Mouse (Mus musculus): Measurements from ENCODE around the gene Nfkb2. TPM values are rescaled to one million over a fixed set of nuclear protein-coding genes. Genes with fewer than 3 reads are reported as not detected.

Nfkb2 gene
- total and polyA plus RNA-seq, 2 experiments from 2014 or later, result 1.3 to 2.2 TPM

- no peaks in the 10 kb centered on the region for H3K36me3 ChIP-seq (ENCODE audit: insufficient read depth)
- H3K9ac ChIP-seq, result peak overlapping the region; percentile 65
- ATAC-seq, result peak; percentile 34
- peak overlapping the region; percentile 49; the same call in 1 of the 2 replicates for H3K4me3 ChIP-seq (ENCODE audit: low read depth, low read length)
- H3K9me3 ChIP-seq (ENCODE audit: low read length), result no peaks in the 10 kb centered on the region
- TF ChIP-seq CTCF (IDR thresholded peaks at IDR 0.05; ENCODE audit: low read depth), result no peak
- peak; percentile 72 for DNase-seq
- WGBS, result 36% methylated on average over 7 of the region's 7 CpGs
- H3K27ac ChIP-seq (ENCODE audit: low read depth, low read length), result peak overlapping the region; percentile 79
- H3K4me2 ChIP-seq (ENCODE audit: low read depth), result peak overlapping the region; percentile 48
- peaks cover 14% of the 10 kb centered on the region for H3K4me1 ChIP-seq (ENCODE audit: insufficient read depth)
- no peaks in the 10 kb centered on the region for H3K27me3 ChIP-seq (ENCODE audit: insufficient read depth, low read length)
Observed at GRCm38 (mm10) chr19:46339287-46339971, 35.3 kb downstream of the Nfkb2 start.

GRCm38 (mm10) chr19:46344710-46345419 lies 40.7 kb downstream of the Nfkb2 start:
- Histone ChIP-seq H3K27ac (ENCODE audit: low read depth, low read length) (no peak overlapping the region), H3K36me3 (ENCODE audit: insufficient read depth) (no peaks in the 10 kb centered on the region), H3K9me3 (ENCODE audit: low read length) (no peaks in the 10 kb centered on the region), H3K4me1 (ENCODE audit: insufficient read depth) (0 out of 2 replicates have a peak, but pooled peaks cover 4% of the 10 kb centered on the region), H3K9ac (no peak overlapping the region), H3K4me3 (ENCODE audit: low read depth, low read length) (no peak overlapping the region), H3K27me3 (ENCODE audit: insufficient read depth, low read length) (no peaks in the 10 kb centered on the region), H3K4me2 (ENCODE audit: low read depth) (no peak overlapping the region)
- no peak for TF ChIP-seq CTCF (IDR thresholded peaks at IDR 0.05; ENCODE audit: low read depth)
- ATAC-seq, result no peak
- no peak for DNase-seq
- WGBS, result 23% methylated on average over 7 of the region's 7 CpGs

- no peaks in the 10 kb centered on the region for H3K36me3 ChIP-seq (ENCODE audit: insufficient read depth)
- H3K27ac ChIP-seq (ENCODE audit: low read depth, low read length), result no peak overlapping the region
- no peak overlapping the region for H3K9ac ChIP-seq
- TF ChIP-seq CTCF (IDR thresholded peaks at IDR 0.05; ENCODE audit: low read depth), result no peak
- no peak overlapping the region for H3K4me2 ChIP-seq (ENCODE audit: low read depth)
- H3K9me3 ChIP-seq (ENCODE audit: low read length), result no peaks in the 10 kb centered on the region
- WGBS, result 100% methylated on average over 1 of the region's 1 CpGs
- DNase-seq, result no peak
- no peaks in the 10 kb centered on the region for H3K27me3 ChIP-seq (ENCODE audit: insufficient read depth, low read length)
- H3K4me3 ChIP-seq (ENCODE audit: low read depth, low read length), result no peak overlapping the region
- no peak for ATAC-seq
- 0 out of 2 replicates have a peak, but pooled peaks cover 4% of the 10 kb centered on the region for H3K4me1 ChIP-seq (ENCODE audit: insufficient read depth)
Observed at GRCm38 (mm10) chr19:46347146-46347545, 43.0 kb downstream of the Nfkb2 start.

- peak overlapping the region; percentile 95 for H3K4me2 ChIP-seq (ENCODE audit: low read depth)
- WGBS, result 26% methylated on average over 14 of the region's 14 CpGs
- H3K36me3 ChIP-seq (ENCODE audit: insufficient read depth), result no peaks in the 10 kb centered on the region
- H3K9ac ChIP-seq, result peak overlapping the region; percentile 95
- no peak for ATAC-seq
- no peak for DNase-seq
- peak overlapping the region; percentile 94 for H3K27ac ChIP-seq (ENCODE audit: low read depth, low read length)
- no peak for TF ChIP-seq CTCF (IDR thresholded peaks at IDR 0.05; ENCODE audit: low read depth)
- H3K4me1 ChIP-seq (ENCODE audit: insufficient read depth), result 0 out of 2 replicates have a peak, but pooled peaks cover 4% of the 10 kb centered on the region
- no peaks in the 10 kb centered on the region for H3K9me3 ChIP-seq (ENCODE audit: low read length)
- peak overlapping the region; percentile 78 for H3K4me3 ChIP-seq (ENCODE audit: low read depth, low read length)
- H3K27me3 ChIP-seq (ENCODE audit: insufficient read depth, low read length), result no peaks in the 10 kb centered on the region
Observed at GRCm38 (mm10) chr19:46347936-46348668, 44.0 kb downstream of the Nfkb2 start.

- Histone ChIP-seq H3K4me2 (ENCODE audit: low read depth) (peak overlapping the region; percentile 95), H3K4me3 (ENCODE audit: low read depth, low read length) (peak overlapping the region; percentile 78), H3K36me3 (ENCODE audit: insufficient read depth) (no peaks in the 10 kb centered on the region), H3K9me3 (ENCODE audit: low read length) (no peaks in the 10 kb centered on the region), H3K27me3 (ENCODE audit: insufficient read depth, low read length) (no peaks in the 10 kb centered on the region), H3K4me1 (ENCODE audit: insufficient read depth) (0 out of 2 replicates have a peak, but pooled peaks cover 4% of the 10 kb centered on the region), H3K27ac (ENCODE audit: low read depth, low read length) (peak overlapping the region; percentile 94), H3K9ac (peak overlapping the region; percentile 95)
- TF ChIP-seq CTCF (IDR thresholded peaks at IDR 0.05; ENCODE audit: low read depth), result peak; percentile 17
- under 1% methylated on average over 69 of the region's 78 CpGs for WGBS
- ATAC-seq (peak; percentile 98), DNase-seq (peak; percentile 94)
Observed at GRCm38 (mm10) chr19:46348761-46349458, 44.8 kb downstream of the Nfkb2 start.

GRCm38 (mm10) chr19:46349550-46349949 lies 45.4 kb downstream of the Nfkb2 start:
- no peak for TF ChIP-seq CTCF (IDR thresholded peaks at IDR 0.05; ENCODE audit: low read depth)
- no peak for ATAC-seq

More at GRCm38 (mm10) chr19:46349550-46349949, 45.4 kb downstream of the Nfkb2 start:
- H3K4me3 ChIP-seq (ENCODE audit: low read depth, low read length), result peak overlapping the region; percentile 78
- no peaks in the 10 kb centered on the region for H3K27me3 ChIP-seq (ENCODE audit: insufficient read depth, low read length)
- no peak for DNase-seq
- peak overlapping the region; percentile 94; the same call in 1 of the 2 replicates for H3K27ac ChIP-seq (ENCODE audit: low read depth, low read length)
- H3K4me1 ChIP-seq (ENCODE audit: insufficient read depth), result 0 out of 2 replicates have a peak, but pooled peaks cover 4% of the 10 kb centered on the region
- no peaks in the 10 kb centered on the region for H3K9me3 ChIP-seq (ENCODE audit: low read length)
- H3K4me2 ChIP-seq (ENCODE audit: low read depth), result peak overlapping the region; percentile 95
- H3K9ac ChIP-seq, result peak overlapping the region; percentile 95
- H3K36me3 ChIP-seq (ENCODE audit: insufficient read depth), result no peaks in the 10 kb centered on the region
- 26% methylated on average over 6 of the region's 6 CpGs for WGBS
